Mouse (Mus musculus): Measurements from ENCODE around the gene Prpf4.
A peak's percentile ranks its signal among the peaks of the same experiment; 100 is the strongest.

Gene Prpf4

GRCm38 (mm10) chr4:62408601-62409282, at the start of gene Prpf4, which contains the start of gene Cdc26:
Gene Prpf4, plus strand, starts transcription at chr4:62408797.
Gene Cdc26, minus strand, starts transcription at chr4:62408642.
- TF ChIP-seq POU5F1 (IDR thresholded peaks at IDR 0.05; ENCODE audit: borderline replicate concordance, low read length) (no peak), CTCF (conservative IDR thresholded peaks at IDR 0.05; ENCODE audit: low read length) (no peak), NANOG (IDR thresholded peaks at IDR 0.05; ENCODE audit: borderline replicate concordance, low read length) (no peak)
- Histone ChIP-seq H3K27me3 (ENCODE audit: insufficient read depth, low read length) (no peaks in the 10 kb centered on the region), H3K9me3 (ENCODE audit: low read length) (peaks cover 16% of the 10 kb centered on the region), H3K36me3 (ENCODE audit: insufficient read depth, low read length) (peaks cover 61% of the 10 kb centered on the region), H3K4me1 (replicated peaks; ENCODE audit: low read depth, low read length) (peaks cover 39% of the 10 kb centered on the region), H3K4me3 (replicated peaks; ENCODE audit: low read length) (peak within 1 kb of the TSS; percentile 97)

GRCm38 (mm10) chr4:62359256-62359775, 49.3 kb upstream of the Prpf4 start:
- no peaks in the 10 kb centered on the region for H3K9me3 ChIP-seq (ENCODE audit: low read length)
- H3K27me3 ChIP-seq (ENCODE audit: insufficient read depth, low read length): no peaks in the 10 kb centered on the region
- peak overlapping the region; percentile 97 for H3K4me3 ChIP-seq (replicated peaks; ENCODE audit: low read length)
- peaks cover 26% of the 10 kb centered on the region for H3K4me1 ChIP-seq (replicated peaks; ENCODE audit: low read depth, low read length)
- TF ChIP-seq POU5F1 (IDR thresholded peaks at IDR 0.05; ENCODE audit: borderline replicate concordance, low read length): no peak
- no peak for TF ChIP-seq NANOG (IDR thresholded peaks at IDR 0.05; ENCODE audit: borderline replicate concordance, low read length)
- TF ChIP-seq CTCF (conservative IDR thresholded peaks at IDR 0.05; ENCODE audit: low read length): no peak
- H3K36me3 ChIP-seq (ENCODE audit: insufficient read depth, low read length): 0 out of 2 replicates have a peak, but pooled peaks cover 2% of the 10 kb centered on the region

- peaks cover 35% of the 10 kb centered on the region for H3K4me1 ChIP-seq (replicated peaks; ENCODE audit: low read depth, low read length)
- H3K36me3 ChIP-seq (ENCODE audit: insufficient read depth, low read length): 0 out of 2 replicates have a peak, but pooled peaks cover 3% of the 10 kb centered on the region
- peak within 1 kb of the TSS; percentile 97 for H3K4me3 ChIP-seq (replicated peaks; ENCODE audit: low read length)
- no peaks in the 10 kb centered on the region for H3K27me3 ChIP-seq (ENCODE audit: insufficient read depth, low read length)
- TF ChIP-seq NANOG (IDR thresholded peaks at IDR 0.05; ENCODE audit: borderline replicate concordance, low read length): no peak
- TF ChIP-seq POU5F1 (IDR thresholded peaks at IDR 0.05; ENCODE audit: borderline replicate concordance, low read length): no peak
- TF ChIP-seq CTCF (conservative IDR thresholded peaks at IDR 0.05; ENCODE audit: low read length): no peak
- no peaks in the 10 kb centered on the region for H3K9me3 ChIP-seq (ENCODE audit: low read length)
These were observed 48.4 kb upstream of the Prpf4 start, which contains the start of the genes Fkbp15 and Slc31a1 for GRCm38 (mm10) chr4:62360088-62360804. Gene Fkbp15, minus strand, starts transcription at chr4:62360548. Gene Slc31a1, plus strand, starts transcription at chr4:62360727.

GRCm38 (mm10) chr4:62360805-62361455, 47.7 kb upstream of the Prpf4 start:
- H3K4me1 ChIP-seq (replicated peaks; ENCODE audit: low read depth, low read length): peaks cover 42% of the 10 kb centered on the region

GRCm38 (mm10) chr4:62361571-62361970, 47.0 kb upstream of the Prpf4 start:
- H3K36me3 ChIP-seq (ENCODE audit: insufficient read depth, low read length): 0 out of 2 replicates have a peak, but pooled peaks cover 3% of the 10 kb centered on the region
- peak overlapping the region; percentile 97 for H3K4me3 ChIP-seq (replicated peaks; ENCODE audit: low read length)
- H3K27me3 ChIP-seq (ENCODE audit: insufficient read depth, low read length): no peaks in the 10 kb centered on the region
- TF ChIP-seq CTCF (conservative IDR thresholded peaks at IDR 0.05; ENCODE audit: low read length) (no peak), NANOG (IDR thresholded peaks at IDR 0.05; ENCODE audit: borderline replicate concordance, low read length) (no peak), POU5F1 (IDR thresholded peaks at IDR 0.05; ENCODE audit: borderline replicate concordance, low read length) (no peak)
- peaks cover 49% of the 10 kb centered on the region for H3K4me1 ChIP-seq (replicated peaks; ENCODE audit: low read depth, low read length)
- no peaks in the 10 kb centered on the region for H3K9me3 ChIP-seq (ENCODE audit: low read length)

More at GRCm38 (mm10) chr4:62360805-62361455, 47.7 kb upstream of the Prpf4 start:
- Histone ChIP-seq H3K27me3 (ENCODE audit: insufficient read depth, low read length) (no peaks in the 10 kb centered on the region), H3K36me3 (ENCODE audit: insufficient read depth, low read length) (0 out of 2 replicates have a peak, but pooled peaks cover 3% of the 10 kb centered on the region), H3K4me3 (replicated peaks; ENCODE audit: low read length) (peak overlapping the region; percentile 97), H3K9me3 (ENCODE audit: low read length) (no peaks in the 10 kb centered on the region)
- no peak for TF ChIP-seq POU5F1 (IDR thresholded peaks at IDR 0.05; ENCODE audit: borderline replicate concordance, low read length)
- no peak for TF ChIP-seq CTCF (conservative IDR thresholded peaks at IDR 0.05; ENCODE audit: low read length)
- TF ChIP-seq NANOG (IDR thresholded peaks at IDR 0.05; ENCODE audit: borderline replicate concordance, low read length): no peak

GRCm38 (mm10) chr4:62361997-62362396, 46.6 kb upstream of the Prpf4 start:
- TF ChIP-seq POU5F1 (IDR thresholded peaks at IDR 0.05; ENCODE audit: borderline replicate concordance, low read length) (no peak), CTCF (conservative IDR thresholded peaks at IDR 0.05; ENCODE audit: low read length) (no peak), NANOG (IDR thresholded peaks at IDR 0.05; ENCODE audit: borderline replicate concordance, low read length) (no peak)
- H3K36me3 ChIP-seq (ENCODE audit: insufficient read depth, low read length): 0 out of 2 replicates have a peak, but pooled peaks cover 3% of the 10 kb centered on the region
- H3K9me3 ChIP-seq (ENCODE audit: low read length): no peaks in the 10 kb centered on the region
- no peaks in the 10 kb centered on the region for H3K27me3 ChIP-seq (ENCODE audit: insufficient read depth, low read length)
- peak overlapping the region; percentile 97 for H3K4me3 ChIP-seq (replicated peaks; ENCODE audit: low read length)
- peaks cover 53% of the 10 kb centered on the region for H3K4me1 ChIP-seq (replicated peaks; ENCODE audit: low read depth, low read length)

- Histone ChIP-seq H3K36me3 (ENCODE audit: insufficient read depth, low read length) (0 out of 2 replicates have a peak, but pooled peaks cover 3% of the 10 kb centered on the region), H3K4me3 (replicated peaks; ENCODE audit: low read length) (no peak overlapping the region), H3K4me1 (replicated peaks; ENCODE audit: low read depth, low read length) (peaks cover 57% of the 10 kb centered on the region), H3K27me3 (ENCODE audit: insufficient read depth, low read length) (no peaks in the 10 kb centered on the region), H3K9me3 (ENCODE audit: low read length) (no peaks in the 10 kb centered on the region)
- TF ChIP-seq POU5F1 (IDR thresholded peaks at IDR 0.05; ENCODE audit: borderline replicate concordance, low read length) (no peak), CTCF (conservative IDR thresholded peaks at IDR 0.05; ENCODE audit: low read length) (no peak), NANOG (IDR thresholded peaks at IDR 0.05; ENCODE audit: borderline replicate concordance, low read length) (no peak)
These were observed 46.2 kb upstream of the Prpf4 start for GRCm38 (mm10) chr4:62362437-62362836.
